ENCODE assay signal across 22 mouse cellular contexts in the genomic region with DNA sequence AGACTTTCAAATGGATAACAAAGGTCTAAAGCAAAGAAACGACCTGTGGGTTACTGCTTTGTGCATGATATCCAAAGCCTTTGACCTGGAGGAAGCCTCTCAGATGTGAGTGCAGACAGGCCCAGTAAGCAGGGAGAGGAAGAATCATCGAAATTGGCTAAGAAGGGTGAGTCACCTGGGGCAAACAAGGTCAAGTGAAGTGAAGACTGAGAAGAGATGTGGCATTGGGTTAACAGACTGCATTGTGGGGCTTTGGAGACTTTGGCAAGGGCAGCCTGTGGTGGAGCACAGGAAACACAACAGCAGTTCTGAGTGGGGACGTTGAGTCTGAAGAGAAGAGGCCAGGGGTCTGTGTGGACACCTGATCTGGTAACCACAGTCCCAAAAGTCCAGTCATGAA. TPM values are rescaled to one million over a fixed set of nuclear protein-coding genes. Genes with fewer than 3 reads are reported as not detected.
DNase-seq lines count a peak whose midpoint lies in the region; ATAC-seq lines count a peak whose summit lies in the region.
"Had no signal": no experiment of that assay in that cellular context is flagged by ENCODE, and none has a peak within 500 bp of the region (broad histone marks: within the 10 kb centered on the region; RNA-seq: fewer than 3 reads in every experiment).

No protein-coding gene starts in this region.

- no peak overlapping the region for H3K4me2 ChIP-seq in forebrain, embryonic 13.5 days
- H3K4me2 ChIP-seq: forebrain, embryonic 15.5 days; heart, embryonic 11.5 days; midbrain, embryonic 11.5 days had no signal

- H3K9me3 ChIP-seq in forebrain, embryonic 13.5 days (replicated peaks): no peaks in the 10 kb centered on the region
- H3K9me3 ChIP-seq: forebrain, embryonic 15.5 days; hindbrain, embryonic 10.5 days had no signal

- no peaks in the 10 kb centered on the region for H3K36me3 ChIP-seq in forebrain, embryonic 13.5 days (ENCODE audit: poor library complexity, severe bottlenecking)
- H3K36me3 ChIP-seq: forebrain, embryonic 15.5 days; hindbrain, embryonic 10.5 days had no signal

- no peak overlapping the region for H3K27ac ChIP-seq in forebrain, embryonic 13.5 days
- H3K27ac ChIP-seq: forebrain, embryonic 15.5 days; hindbrain, embryonic 10.5 days; hindbrain, postnatal 0 days had no signal

- WGBS in forebrain, embryonic 13.5 days: 60% methylated on average over 3 of the region's 3 CpGs

- H3K4me3 ChIP-seq in forebrain, embryonic 13.5 days: no peak overlapping the region
- H3K4me3 ChIP-seq: forebrain, embryonic 15.5 days; hindbrain, embryonic 10.5 days had no signal

- no peak overlapping the region for H3K9ac ChIP-seq in forebrain, embryonic 13.5 days
- H3K9ac ChIP-seq: forebrain, embryonic 15.5 days had no signal

- peaks cover 9% of the 10 kb centered on the region for H3K4me1 ChIP-seq in forebrain, embryonic 13.5 days

- ATAC-seq in granulocyte monocyte progenitor cell, adult 5-6 weeks (replicated peaks; ENCODE audit: poor library complexity, severe bottlenecking): peak; percentile 57
- ATAC-seq in neutrophil, adult 5-6 weeks (ENCODE audit: extremely low read depth, insufficient number of reproducible peaks, low FRiP score, poor library complexity, severe bottlenecking): 0 out of 2 replicates have a peak, but pooled peaks have one; percentile 40
- no peak for ATAC-seq in forebrain, embryonic 13.5 days
- ATAC-seq: CD4-positive, CD25-positive, alpha-beta regulatory T cell, adult 4 months; forebrain, embryonic 15.5 days; hindbrain, postnatal 0 days; intestine, embryonic 16.5 days had no signal

- DNase-seq in lung, postnatal 36 days: peak; percentile 56
- DNase-seq in lung, adult 18-20 months: no peak
- peak; percentile 39 for DNase-seq in ZHBTc4 (ENCODE audit: low read depth, low spot score)
- no peak for DNase-seq in kidney, postnatal 10 days
- no peak for DNase-seq in heart, adult 9 months (ENCODE audit: low spot score in 2 of 2)
- DNase-seq: adrenal gland, postnatal 10 days; cerebellum, adult 9-11 months; kidney, postnatal 36 days; lung, postnatal 4 days; retina, postnatal 1 day; right cerebral cortex, postnatal 25 days; thymus, postnatal 14 days had no signal

- H3K27me3 ChIP-seq in forebrain, embryonic 13.5 days: peaks cover 5% of the 10 kb centered on the region; the same call in 1 of the 2 replicates
- H3K27me3 ChIP-seq: forebrain, embryonic 15.5 days had no signal

RNA-seq across cellular contexts. Expression of a gene that starts 3.4 kb away (rescaled TPM):
- 24.0 and 38.5 TPM in 2 replicates for total RNA-seq in granulocyte monocyte progenitor cell, adult 5-6 weeks (2014; fragmentation: Nextera tagmentation)
- 25.1 and 35.7 TPM in 2 replicates for total RNA-seq in granulocyte monocyte progenitor cell, adult 5-6 weeks (2017)
- total RNA-seq in neutrophil, adult 5-6 weeks (2017): 161 and 176 TPM in 2 replicates
- polyA plus RNA-seq in forebrain, embryonic 13.5 days (2015; fragmentation: Nextera tagmentation; extraction: Ambion mirVana): 13.7 and 16.7 TPM in 2 replicates

RNA-seq across cellular contexts. Expression of a gene that starts 39.5 kb away (rescaled TPM):
- 13.1 and 13.5 TPM in 2 replicates for total RNA-seq in granulocyte monocyte progenitor cell, adult 5-6 weeks (2014; fragmentation: Nextera tagmentation)
- total RNA-seq in granulocyte monocyte progenitor cell, adult 5-6 weeks (2017): 11.6 and 13.8 TPM in 2 replicates
- 20.9 and 26.2 TPM in 2 replicates for total RNA-seq in neutrophil, adult 5-6 weeks (2017)
- polyA plus RNA-seq in forebrain, embryonic 13.5 days (2015; fragmentation: Nextera tagmentation; extraction: Ambion mirVana): 23.0 and 26.2 TPM in 2 replicates

RNA-seq across cellular contexts. Expression of a gene that starts 45.3 kb away (rescaled TPM):
- total RNA-seq in granulocyte monocyte progenitor cell, adult 5-6 weeks (2014; fragmentation: Nextera tagmentation): not detected in 2 replicates
- 0.41 and 1.6 TPM in 2 replicates for total RNA-seq in granulocyte monocyte progenitor cell, adult 5-6 weeks (2017)
- total RNA-seq in neutrophil, adult 5-6 weeks (2017): 8.1 and 9.4 TPM in 2 replicates
- 12.1 and 15.5 TPM in 2 replicates for polyA plus RNA-seq in forebrain, embryonic 13.5 days (2015; fragmentation: Nextera tagmentation; extraction: Ambion mirVana)

RNA-seq across cellular contexts. Expression of a gene that starts 54.3 kb away (rescaled TPM):
- 115 and 122 TPM in 2 replicates for total RNA-seq in granulocyte monocyte progenitor cell, adult 5-6 weeks (2014; fragmentation: Nextera tagmentation)
- total RNA-seq in granulocyte monocyte progenitor cell, adult 5-6 weeks (2017): 128 and 141 TPM in 2 replicates
- total RNA-seq in neutrophil, adult 5-6 weeks (2017): 21.1 and 22.1 TPM in 2 replicates
- 107 TPM in 2 replicates for polyA plus RNA-seq in forebrain, embryonic 13.5 days (2015; fragmentation: Nextera tagmentation; extraction: Ambion mirVana)

Comparison
In these comparisons a context has a peak if more than half of its experiments do, and no peak if none do; other contexts are left out.
1. DNase-seq: peak in lung, postnatal 36 days (single experiment) and ZHBTc4 (single experiment); none in lung, adult 18-20 months (0 of 2), kidney, postnatal 10 days (single experiment) and heart, adult 9 months (0 of 2).